Mouse (Mus musculus) granulocyte monocyte progenitor cell, adult 5-6 weeks (primary cell): Measurements from ENCODE around the gene Washc2. TPM values are rescaled to one million over a fixed set of nuclear protein-coding genes. Genes with fewer than 3 reads are reported as not detected.
"Not testable (repeated sequence)": the region's sequence is repeated elsewhere in the genome, so short reads cannot be mapped to it uniquely, and the experiment has no call there.

Experiments
- ATAC-seq: replicated peaks from 2 replicates; pipeline ENCODE4 v1.8.0; 2016; ENCODE audit warnings: mild to moderate bottlenecking, moderate TSS enrichment, inconsistent platforms; ENCODE audit not compliant: poor library complexity, severe bottlenecking
- total RNA-seq, 2 experiments: library from RNA; stranded (forward) in 1 of 2; stranded (reverse) in 1 of 2; fragments of 200-712, 200-1000 nt in 1 of 2; fragments of >200 nt in 1 of 2; fragmentation: Nextera tagmentation in 1 of 2; gene quantifications; 2 replicates each; pipeline ENCODE4 v1.2.3; 2014 to 2017

The Washc2 gene
- total RNA-seq (2014; fragmentation: Nextera tagmentation) (54.8 and 62.2 TPM in 2 replicates), total RNA-seq (2017) (49.0 and 53.3 TPM in 2 replicates)

- peak; percentile 95 for ATAC-seq
Measured at GRCm38 (mm10) chr6:116207729-116208534, at the start of gene Washc2. Gene Washc2, plus strand, starts transcription at chr6:116208038.

- no peak for ATAC-seq
Measured at GRCm38 (mm10) chr6:116166383-116166782, 41.5 kb upstream of the Washc2 start.

GRCm38 (mm10) chr6:116173511-116174099 lies 34.2 kb upstream of the Washc2 start:
- peak; percentile 98 for ATAC-seq

- ATAC-seq: no peak
Measured at GRCm38 (mm10) chr6:116178376-116178775, 29.5 kb upstream of the Washc2 start.

- ATAC-seq: no peak
Measured at GRCm38 (mm10) chr6:116180731-116181130, 27.1 kb upstream of the Washc2 start.

GRCm38 (mm10) chr6:116183509-116183908 lies 24.3 kb upstream of the Washc2 start:
- ATAC-seq: no peak

- peak; percentile 79 for ATAC-seq
Measured at GRCm38 (mm10) chr6:116186485-116186884, 21.4 kb upstream of the Washc2 start.

- ATAC-seq: no peak
Measured at GRCm38 (mm10) chr6:116189417-116189816, 18.4 kb upstream of the Washc2 start.

GRCm38 (mm10) chr6:116192809-116193311 lies 15.0 kb upstream of the Washc2 start:
- peak; percentile 21 for ATAC-seq

GRCm38 (mm10) chr6:116193394-116194393 lies 14.1 kb upstream of the Washc2 start, which contains the start of gene Tmcc1:
Gene Tmcc1, minus strand, starts transcription at chr6:116193486.
- ATAC-seq: peak; percentile 89

GRCm38 (mm10) chr6:116195811-116196210 lies 12.0 kb upstream of the Washc2 start:
- ATAC-seq: no peak

GRCm38 (mm10) chr6:116198173-116198572 lies 9.7 kb upstream of the Washc2 start:
- ATAC-seq: peak; percentile 51

GRCm38 (mm10) chr6:116199682-116200081 lies 8.2 kb upstream of the Washc2 start:
- ATAC-seq: no peak

GRCm38 (mm10) chr6:116227767-116228166 lies 19.9 kb downstream of the Washc2 start:
- ATAC-seq: peak; percentile 92

- ATAC-seq: peak; percentile 84
Measured at GRCm38 (mm10) chr6:116228785-116229525, 21.1 kb downstream of the Washc2 start.

- ATAC-seq: not testable (repeated sequence)
Measured at GRCm38 (mm10) chr6:116234821-116235220, 27.0 kb downstream of the Washc2 start.

GRCm38 (mm10) chr6:116235336-116235735 lies 27.5 kb downstream of the Washc2 start:
- no peak for ATAC-seq

GRCm38 (mm10) chr6:116238083-116238482 lies 30.2 kb downstream of the Washc2 start:
- no peak for ATAC-seq

GRCm38 (mm10) chr6:116240371-116240770 lies 32.5 kb downstream of the Washc2 start:
- ATAC-seq: no peak
